ENCODE assay signal across 12 mouse cellular contexts in the genomic region with DNA sequence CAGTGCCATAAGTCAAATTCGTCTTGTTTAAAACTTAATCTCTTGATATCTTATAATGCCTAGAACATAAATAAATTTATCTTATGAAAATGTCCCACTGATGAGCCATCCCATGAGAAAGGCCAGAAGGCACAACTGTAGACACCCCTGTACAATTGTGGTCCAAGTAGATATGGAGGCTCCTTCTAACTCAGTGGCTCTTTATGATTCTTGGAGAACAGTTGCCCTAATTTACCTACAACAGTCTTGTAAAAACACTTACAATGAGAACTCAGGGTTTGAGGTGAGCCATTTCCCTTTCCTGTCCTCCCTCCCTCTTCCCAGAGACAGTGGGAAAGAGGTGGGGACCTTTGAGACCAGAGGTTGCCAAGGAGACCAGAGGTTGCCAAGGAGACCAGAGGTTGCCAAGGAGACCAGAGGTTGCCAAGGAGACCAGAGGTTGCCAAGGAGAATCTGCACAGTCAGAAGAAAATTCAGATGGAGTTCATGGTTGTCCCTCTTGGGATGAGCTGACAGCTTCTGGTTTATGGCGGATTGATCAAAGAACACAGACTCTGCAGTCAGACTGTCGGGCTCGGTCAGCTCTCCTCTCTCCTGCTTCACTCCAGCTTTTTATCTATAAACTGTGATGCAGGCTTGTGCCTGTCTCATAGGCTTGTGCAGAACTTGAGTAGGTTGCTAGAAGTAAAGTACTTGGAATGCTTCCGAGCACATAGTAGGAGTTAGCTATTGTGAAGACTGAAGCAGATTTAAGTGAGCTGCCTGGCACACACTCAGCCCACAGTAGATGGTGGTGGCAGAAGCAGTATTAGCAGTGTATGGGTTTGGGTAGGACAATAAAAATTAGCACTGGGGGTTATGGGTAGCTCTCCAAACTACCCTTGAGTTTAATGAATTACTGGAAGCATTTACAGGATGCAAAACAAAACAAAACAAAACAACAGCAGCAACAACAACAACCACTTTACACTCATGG. TPM values are rescaled to one million over a fixed set of nuclear protein-coding genes. Genes with fewer than 3 reads are reported as not detected.
DNase-seq lines count a peak whose midpoint lies in the region; ATAC-seq lines count a peak whose summit lies in the region.
"Had no signal": no experiment of that assay in that cellular context is flagged by ENCODE, and none has a peak within 500 bp of the region (broad histone marks: within the 10 kb centered on the region; RNA-seq: fewer than 3 reads in every experiment).

No protein-coding gene starts in this region.

- peak; percentile 44; the same call in 1 of the 2 replicates for ATAC-seq in embryonic facial prominence, embryonic 11.5 days (replicated peaks; ENCODE audit: insufficient number of reproducible peaks, low FRiP score, low TSS enrichment, low read depth)
- peak; percentile 63; the same call in 1 of the 2 replicates for ATAC-seq in embryonic facial prominence, embryonic 14.5 days (ENCODE audit: low read depth)
- peak; percentile 93 for ATAC-seq in hindbrain, embryonic 14.5 days (ENCODE audit: low FRiP score)
- no peak for ATAC-seq in monocyte, adult 5-6 weeks (replicated peaks; ENCODE audit: insufficient number of reproducible peaks, low FRiP score, low TSS enrichment, poor library complexity, severe bottlenecking)

- H3K9ac ChIP-seq in embryonic facial prominence, embryonic 11.5 days (replicated peaks; ENCODE audit: low read length) = no peak overlapping the region
- no peak overlapping the region for H3K9ac ChIP-seq in embryonic facial prominence, embryonic 14.5 days (ENCODE audit: low read depth, low read length)
- H3K9ac ChIP-seq in hindbrain, embryonic 14.5 days = no peak overlapping the region
- H3K9ac ChIP-seq: limb, embryonic 12.5 days had no signal

- H3K27me3 ChIP-seq in embryonic facial prominence, embryonic 11.5 days (ENCODE audit: control insufficient read depth, insufficient read depth, low read length) = no peaks in the 10 kb centered on the region
- no peaks in the 10 kb centered on the region for H3K27me3 ChIP-seq in embryonic facial prominence, embryonic 10.5 days (replicated peaks; ENCODE audit: low read depth, poor library complexity, severe bottlenecking)
- no peaks in the 10 kb centered on the region for H3K27me3 ChIP-seq in embryonic facial prominence, embryonic 14.5 days (replicated peaks; ENCODE audit: control insufficient read depth, insufficient read depth, low read length)
- H3K27me3 ChIP-seq in hindbrain, embryonic 14.5 days (ENCODE audit: control insufficient read depth, insufficient read depth, low read length) = no peaks in the 10 kb centered on the region
- H3K27me3 ChIP-seq: limb, embryonic 12.5 days had no signal

- DNase-seq in embryonic facial prominence, embryonic 11.5 days (ENCODE audit: low spot score) = no peak
- no peak for DNase-seq in embryonic facial prominence, embryonic 10.5 days (ENCODE audit: low spot score)
- no peak for DNase-seq in embryonic facial prominence, embryonic 14.5 days (ENCODE audit: low spot score)
- peak; percentile 66 for DNase-seq in hindbrain, embryonic 14.5 days (ENCODE audit: low spot score)
- DNase-seq in neural tube, embryonic 10.5 days (ENCODE audit: extremely low spot score, low spot score) = peak; percentile 49
- DNase-seq in cerebellum, adult 9-11 months = no peak
- DNase-seq in lung, postnatal 10 days = no peak

- no peak overlapping the region for H3K4me2 ChIP-seq in embryonic facial prominence, embryonic 11.5 days (ENCODE audit: low read depth, low read length)
- H3K4me2 ChIP-seq in embryonic facial prominence, embryonic 14.5 days (ENCODE audit: low read depth, low read length) = no peak overlapping the region
- H3K4me2 ChIP-seq in hindbrain, embryonic 14.5 days (replicated peaks) = peak overlapping the region; percentile 36
- H3K4me2 ChIP-seq: limb, embryonic 12.5 days had no signal

- H3K9me3 ChIP-seq in embryonic facial prominence, embryonic 11.5 days (replicated peaks; ENCODE audit: control insufficient read depth, low read length) = no peaks in the 10 kb centered on the region
- H3K9me3 ChIP-seq in embryonic facial prominence, embryonic 10.5 days = no peaks in the 10 kb centered on the region
- no peaks in the 10 kb centered on the region for H3K9me3 ChIP-seq in embryonic facial prominence, embryonic 14.5 days (ENCODE audit: control insufficient read depth, low read length)
- H3K9me3 ChIP-seq in hindbrain, embryonic 14.5 days (ENCODE audit: control insufficient read depth, low read length) = no peaks in the 10 kb centered on the region
- H3K9me3 ChIP-seq: heart, embryonic 10.5 days; limb, embryonic 12.5 days had no signal

- no peaks in the 10 kb centered on the region for H3K36me3 ChIP-seq in embryonic facial prominence, embryonic 11.5 days (replicated peaks; ENCODE audit: control insufficient read depth, insufficient read depth, low read depth, low read length)
- H3K36me3 ChIP-seq in embryonic facial prominence, embryonic 10.5 days (replicated peaks) = 0 out of 2 replicates have a peak, but pooled peaks cover 4% of the 10 kb centered on the region
- peaks cover 3% of the 10 kb centered on the region; the same call in 1 of the 2 replicates for H3K36me3 ChIP-seq in embryonic facial prominence, embryonic 14.5 days (ENCODE audit: control insufficient read depth, insufficient read depth, low read length)
- H3K36me3 ChIP-seq in hindbrain, embryonic 14.5 days (replicated peaks; ENCODE audit: control insufficient read depth, insufficient read depth) = no peaks in the 10 kb centered on the region
- H3K36me3 ChIP-seq: heart, embryonic 10.5 days; limb, embryonic 12.5 days had no signal

- H3K4me1 ChIP-seq in embryonic facial prominence, embryonic 11.5 days (ENCODE audit: control insufficient read depth, insufficient read depth, low read length) = no peaks in the 10 kb centered on the region
- peaks cover 25% of the 10 kb centered on the region for H3K4me1 ChIP-seq in embryonic facial prominence, embryonic 10.5 days
- no peaks in the 10 kb centered on the region for H3K4me1 ChIP-seq in embryonic facial prominence, embryonic 14.5 days (ENCODE audit: control insufficient read depth, insufficient read depth, low read length)
- peaks cover 24% of the 10 kb centered on the region for H3K4me1 ChIP-seq in hindbrain, embryonic 14.5 days (replicated peaks; ENCODE audit: control insufficient read depth, insufficient read depth, low read length)
- H3K4me1 ChIP-seq: limb, embryonic 12.5 days had no signal

- WGBS in embryonic facial prominence, embryonic 11.5 days = 82% methylated on average over 5 of the region's 5 CpGs
- WGBS in embryonic facial prominence, embryonic 10.5 days = 78% methylated on average over 5 of the region's 5 CpGs
- 71% methylated on average over 5 of the region's 5 CpGs for WGBS in embryonic facial prominence, embryonic 14.5 days
- WGBS in hindbrain, embryonic 14.5 days = 34% methylated on average over 5 of the region's 5 CpGs

- H3K27ac ChIP-seq in embryonic facial prominence, embryonic 11.5 days (replicated peaks; ENCODE audit: low read depth, low read length) = no peak overlapping the region
- H3K27ac ChIP-seq in embryonic facial prominence, embryonic 10.5 days (replicated peaks) = no peak overlapping the region
- H3K27ac ChIP-seq in embryonic facial prominence, embryonic 14.5 days (replicated peaks; ENCODE audit: low read depth, low read length) = no peak overlapping the region
- peak overlapping the region; percentile 86 for H3K27ac ChIP-seq in hindbrain, embryonic 14.5 days
- H3K27ac ChIP-seq: heart, embryonic 10.5 days; limb, embryonic 12.5 days had no signal

- no peak overlapping the region for H3K4me3 ChIP-seq in embryonic facial prominence, embryonic 11.5 days (ENCODE audit: low read depth, low read length)
- H3K4me3 ChIP-seq in embryonic facial prominence, embryonic 10.5 days = no peak overlapping the region
- no peak overlapping the region for H3K4me3 ChIP-seq in embryonic facial prominence, embryonic 14.5 days (ENCODE audit: low read depth, low read length)
- H3K4me3 ChIP-seq in hindbrain, embryonic 14.5 days (replicated peaks; ENCODE audit: low read length) = no peak overlapping the region
- H3K4me3 ChIP-seq: heart, embryonic 10.5 days; limb, embryonic 12.5 days; myocyte had no signal

RNA-seq across cellular contexts. Expression of gene Plekhh2, which starts 39.5 kb away (rescaled TPM):
- 5.1 and 5.6 TPM in 2 replicates for polyA plus RNA-seq in embryonic facial prominence, embryonic 11.5 days (2014; fragmentation: Nextera tagmentation; extraction: Ambion mirVana)
- polyA plus RNA-seq in embryonic facial prominence, embryonic 10.5 days (2016; fragmentation: Nextera tagmentation; extraction: Ambion mirVana) = 6.1 TPM in 2 replicates
- 8.0 and 9.0 TPM in 2 replicates for polyA plus RNA-seq in embryonic facial prominence, embryonic 14.5 days (2014; fragmentation: Nextera tagmentation; extraction: Ambion mirVana)
- 2.5 and 2.6 TPM in 2 replicates for polyA plus RNA-seq in hindbrain, embryonic 14.5 days (2014; fragmentation: Nextera tagmentation; extraction: Ambion mirVana)
- 0.10 TPM in 1 of 3 replicates, not detected in the others for total RNA-seq in monocyte, adult 5-6 weeks (2017)
- total RNA-seq: common myeloid progenitor, adult 5-6 weeks had no signal

Comparison
In these comparisons a context has a peak if more than half of its experiments do, and no peak if none do; other contexts are left out.
1. DNase-seq: peak in hindbrain, embryonic 14.5 days (single experiment) and neural tube, embryonic 10.5 days (single experiment); none in embryonic facial prominence, embryonic 11.5 days (single experiment), embryonic facial prominence, embryonic 10.5 days (single experiment), embryonic facial prominence, embryonic 14.5 days (single experiment), cerebellum, adult 9-11 months (single experiment) and lung, postnatal 10 days (single experiment).